Mouse (Mus musculus): ENCODE data around the gene Wfdc12. TPM values are rescaled to one million over a fixed set of nuclear protein-coding genes. Genes with fewer than 3 reads are reported as not detected.

Wfdc12 gene
- polyA plus RNA-seq, 1 experiment from 2014 or later = not detected

- no peaks in the 10 kb centered on the region for H3K36me3 ChIP-seq (ENCODE audit: control insufficient read depth, insufficient read depth, low read length)
- no peak for ATAC-seq (ENCODE audit: low FRiP score)
- H3K27ac ChIP-seq (ENCODE audit: low read depth, low read length) = no peak overlapping the region
- peak overlapping the region; percentile 28 for H3K4me3 ChIP-seq (ENCODE audit: low read depth, low read length)
- H3K4me1 ChIP-seq (replicated peaks; ENCODE audit: control insufficient read depth, insufficient read depth, low read length) = peaks cover 12% of the 10 kb centered on the region
- WGBS = 5% methylated on average over 11 of the region's 11 CpGs
- 0 out of 2 replicates have a peak overlapping the region, but pooled peaks have one; percentile 19 for H3K9ac ChIP-seq (ENCODE audit: low read depth, low read length)
- peaks cover 57% of the 10 kb centered on the region for H3K27me3 ChIP-seq (ENCODE audit: control insufficient read depth, insufficient read depth, low read length)
- H3K9me3 ChIP-seq (ENCODE audit: control insufficient read depth, low read length) = no peaks in the 10 kb centered on the region
- H3K4me2 ChIP-seq (replicated peaks; ENCODE audit: low read depth, low read length) = peak overlapping the region; percentile 63
- peak; percentile 30 for DNase-seq (ENCODE audit: low spot score)
Observed at GRCm38 (mm10) chr2:164170326-164170725, 20.1 kb downstream of the Wfdc12 start.

DNA sequence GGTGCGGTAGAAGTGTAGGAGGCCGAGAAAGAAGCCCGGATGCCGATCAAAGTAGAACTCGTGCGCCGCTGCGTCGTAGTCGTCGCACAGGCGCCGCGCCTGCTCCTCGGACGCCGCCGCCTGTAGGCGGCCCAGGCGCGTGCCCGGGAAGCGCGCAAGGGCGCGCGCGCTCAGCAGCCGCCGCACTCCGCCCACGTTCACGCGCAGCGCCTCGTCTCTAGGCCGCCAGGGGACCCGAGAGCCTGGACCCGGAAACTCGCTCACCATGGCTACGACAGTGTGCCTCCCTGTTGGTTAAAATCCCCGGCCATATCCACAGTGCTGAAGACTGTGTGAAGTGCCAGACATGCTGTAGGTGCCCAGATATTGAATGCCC lies 21.8 kb downstream of the Wfdc12 start:
- H3K27me3 ChIP-seq (ENCODE audit: control insufficient read depth, insufficient read depth, low read length) = peaks cover 57% of the 10 kb centered on the region
- WGBS = 13% methylated on average over 41 of the region's 42 CpGs
- no peaks in the 10 kb centered on the region for H3K9me3 ChIP-seq (ENCODE audit: control insufficient read depth, low read length)
- no peak overlapping the region for H3K9ac ChIP-seq (ENCODE audit: low read depth, low read length)
- H3K27ac ChIP-seq (ENCODE audit: low read depth, low read length) = no peak overlapping the region
- no peak for DNase-seq (ENCODE audit: low spot score)
- peak overlapping the region; percentile 45 for H3K4me2 ChIP-seq (replicated peaks; ENCODE audit: low read depth, low read length)
- H3K4me3 ChIP-seq (ENCODE audit: low read depth, low read length) = peak overlapping the region; percentile 22
- H3K4me1 ChIP-seq (replicated peaks; ENCODE audit: control insufficient read depth, insufficient read depth, low read length) = peaks cover 12% of the 10 kb centered on the region
- H3K36me3 ChIP-seq (ENCODE audit: control insufficient read depth, insufficient read depth, low read length) = no peaks in the 10 kb centered on the region
- no peak for ATAC-seq (ENCODE audit: low FRiP score)

DNA sequence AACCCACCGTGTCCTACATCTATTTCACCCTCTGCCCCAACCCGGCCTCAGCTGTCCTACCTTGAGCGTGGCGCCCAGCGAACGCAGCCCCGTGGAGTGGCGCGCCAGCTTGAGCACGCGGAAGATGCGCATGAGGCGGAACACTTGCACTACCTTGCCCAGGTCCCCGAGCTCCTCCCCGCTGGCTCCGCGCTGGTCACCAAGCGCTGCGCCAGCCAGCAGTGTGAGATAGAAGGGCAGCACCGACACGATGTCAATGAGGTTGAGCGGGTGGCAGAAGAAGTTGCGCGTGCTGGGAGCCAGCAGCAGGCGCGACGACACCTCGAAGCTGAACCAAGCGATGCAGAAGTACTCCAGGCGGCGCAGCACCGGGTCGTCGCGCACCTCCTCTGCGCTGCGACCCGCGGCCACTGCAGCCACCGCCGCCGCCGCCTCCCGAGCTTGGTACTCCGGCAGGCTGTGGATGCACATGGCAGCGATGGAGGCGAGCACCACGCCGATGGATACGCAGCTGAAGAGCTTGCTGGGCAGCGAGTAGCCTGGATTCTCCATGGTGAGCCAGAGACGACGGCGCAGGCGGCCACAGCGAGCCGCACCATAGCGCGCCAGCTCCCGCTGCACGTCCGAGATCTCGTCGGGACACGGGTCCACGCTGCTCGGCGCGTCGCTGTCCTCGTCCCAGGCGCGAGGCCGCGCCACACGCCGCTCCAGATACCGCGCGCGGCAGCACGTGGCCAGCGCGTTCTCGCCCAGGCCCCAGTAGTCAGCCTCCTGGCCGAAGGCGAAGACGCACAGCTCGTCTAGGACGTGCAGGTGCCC lies 22.4 kb downstream of the Wfdc12 start:
- Histone ChIP-seq H3K27ac (ENCODE audit: low read depth, low read length) (no peak overlapping the region), H3K36me3 (ENCODE audit: control insufficient read depth, insufficient read depth, low read length) (no peaks in the 10 kb centered on the region), H3K4me3 (ENCODE audit: low read depth, low read length) (peak overlapping the region; percentile 22), H3K9me3 (ENCODE audit: control insufficient read depth, low read length) (no peaks in the 10 kb centered on the region), H3K9ac (ENCODE audit: low read depth, low read length) (no peak overlapping the region), H3K27me3 (ENCODE audit: control insufficient read depth, insufficient read depth, low read length) (peaks cover 57% of the 10 kb centered on the region), H3K4me1 (replicated peaks; ENCODE audit: control insufficient read depth, insufficient read depth, low read length) (peaks cover 12% of the 10 kb centered on the region), H3K4me2 (replicated peaks; ENCODE audit: low read depth, low read length) (peak overlapping the region; percentile 45)
- WGBS = 13% methylated on average over 80 of the region's 90 CpGs
- ATAC-seq (ENCODE audit: low FRiP score) (no peak), DNase-seq (ENCODE audit: low spot score) (peak; percentile 55)

GRCm38 (mm10) chr2:164164941-164165340 lies 25.5 kb downstream of the Wfdc12 start:
- H3K27me3 ChIP-seq (ENCODE audit: control insufficient read depth, insufficient read depth, low read length) = peaks cover 37% of the 10 kb centered on the region
- WGBS = 91% methylated on average over 5 of the region's 5 CpGs
- no peak overlapping the region for H3K9ac ChIP-seq (ENCODE audit: low read depth, low read length)
- no peak overlapping the region for H3K27ac ChIP-seq (ENCODE audit: low read depth, low read length)
- H3K4me1 ChIP-seq (replicated peaks; ENCODE audit: control insufficient read depth, insufficient read depth, low read length) = peaks cover 6% of the 10 kb centered on the region
- H3K4me2 ChIP-seq (replicated peaks; ENCODE audit: low read depth, low read length) = no peak overlapping the region
- ATAC-seq (ENCODE audit: low FRiP score) = no peak
- H3K4me3 ChIP-seq (ENCODE audit: low read depth, low read length) = no peak overlapping the region
- H3K9me3 ChIP-seq (ENCODE audit: control insufficient read depth, low read length) = no peaks in the 10 kb centered on the region
- no peaks in the 10 kb centered on the region for H3K36me3 ChIP-seq (ENCODE audit: control insufficient read depth, insufficient read depth, low read length)
- no peak for DNase-seq (ENCODE audit: low spot score)

- no peak overlapping the region for H3K27ac ChIP-seq (ENCODE audit: low read depth, low read length)
- no peak overlapping the region for H3K4me3 ChIP-seq (ENCODE audit: low read depth, low read length)
- WGBS = 85% methylated on average over 11 of the region's 11 CpGs
- H3K9ac ChIP-seq (ENCODE audit: low read depth, low read length) = no peak overlapping the region
- no peaks in the 10 kb centered on the region for H3K36me3 ChIP-seq (ENCODE audit: control insufficient read depth, insufficient read depth, low read length)
- ATAC-seq (ENCODE audit: low FRiP score) = no peak
- no peak overlapping the region for H3K4me2 ChIP-seq (replicated peaks; ENCODE audit: low read depth, low read length)
- peaks cover 5% of the 10 kb centered on the region; the same call in 1 of the 2 replicates for H3K27me3 ChIP-seq (ENCODE audit: control insufficient read depth, insufficient read depth, low read length)
- H3K4me1 ChIP-seq (replicated peaks; ENCODE audit: control insufficient read depth, insufficient read depth, low read length) = no peaks in the 10 kb centered on the region
- H3K9me3 ChIP-seq (ENCODE audit: control insufficient read depth, low read length) = no peaks in the 10 kb centered on the region
- DNase-seq (ENCODE audit: low spot score) = no peak
Observed at GRCm38 (mm10) chr2:164161515-164162055, 28.8 kb downstream of the Wfdc12 start.

GRCm38 (mm10) chr2:164158838-164159237 lies 31.6 kb downstream of the Wfdc12 start:
- Histone ChIP-seq H3K36me3 (ENCODE audit: control insufficient read depth, insufficient read depth, low read length) (no peaks in the 10 kb centered on the region), H3K9ac (ENCODE audit: low read depth, low read length) (no peak overlapping the region), H3K27me3 (ENCODE audit: control insufficient read depth, insufficient read depth, low read length) (no peaks in the 10 kb centered on the region), H3K4me1 (replicated peaks; ENCODE audit: control insufficient read depth, insufficient read depth, low read length) (no peaks in the 10 kb centered on the region), H3K9me3 (ENCODE audit: control insufficient read depth, low read length) (no peaks in the 10 kb centered on the region), H3K4me3 (ENCODE audit: low read depth, low read length) (no peak overlapping the region), H3K4me2 (replicated peaks; ENCODE audit: low read depth, low read length) (no peak overlapping the region), H3K27ac (ENCODE audit: low read depth, low read length) (no peak overlapping the region)
- DNase-seq (ENCODE audit: low spot score) = no peak
- 84% methylated on average over 2 of the region's 2 CpGs for WGBS
- ATAC-seq (ENCODE audit: low FRiP score) = no peak

DNA sequence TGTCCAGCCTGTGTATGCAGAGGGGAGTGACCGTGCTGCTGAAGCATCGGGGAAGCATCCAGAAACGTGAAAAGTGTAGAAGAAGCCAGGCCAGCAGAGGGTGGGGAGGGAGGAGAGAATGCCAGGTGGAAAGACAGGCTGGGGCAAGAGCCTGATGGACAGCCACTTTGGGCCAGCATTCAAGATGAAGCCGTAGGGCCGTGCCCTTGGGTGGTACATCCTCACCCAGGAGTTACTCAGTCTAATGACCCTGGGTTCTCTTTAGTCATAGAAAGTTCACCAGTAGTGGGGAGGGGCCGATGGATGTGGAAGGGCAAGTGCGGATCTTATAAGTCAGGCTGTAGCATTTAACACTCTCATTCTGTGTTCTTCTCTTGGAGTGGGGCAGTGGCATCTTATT lies 34.2 kb downstream of the Wfdc12 start:
- no peak overlapping the region for H3K27ac ChIP-seq (ENCODE audit: low read depth, low read length)
- H3K9ac ChIP-seq (ENCODE audit: low read depth, low read length) = no peak overlapping the region
- WGBS = 85% methylated on average over 7 of the region's 7 CpGs
- H3K4me1 ChIP-seq (replicated peaks; ENCODE audit: control insufficient read depth, insufficient read depth, low read length) = no peaks in the 10 kb centered on the region
- H3K36me3 ChIP-seq (ENCODE audit: control insufficient read depth, insufficient read depth, low read length) = no peaks in the 10 kb centered on the region
- H3K4me2 ChIP-seq (replicated peaks; ENCODE audit: low read depth, low read length) = no peak overlapping the region
- no peak for ATAC-seq (ENCODE audit: low FRiP score)
- H3K27me3 ChIP-seq (ENCODE audit: control insufficient read depth, insufficient read depth, low read length) = no peaks in the 10 kb centered on the region
- H3K4me3 ChIP-seq (ENCODE audit: low read depth, low read length) = no peak overlapping the region
- no peak for DNase-seq (ENCODE audit: low spot score)
- no peaks in the 10 kb centered on the region for H3K9me3 ChIP-seq (ENCODE audit: control insufficient read depth, low read length)

GRCm38 (mm10) chr2:164154007-164154406 lies 36.4 kb downstream of the Wfdc12 start:
- ATAC-seq (ENCODE audit: low FRiP score) (no peak), DNase-seq (ENCODE audit: low spot score) (no peak)
- H3K36me3 ChIP-seq (ENCODE audit: control insufficient read depth, insufficient read depth, low read length) = no peaks in the 10 kb centered on the region
- H3K9me3 ChIP-seq (ENCODE audit: control insufficient read depth, low read length) = no peaks in the 10 kb centered on the region
- H3K4me2 ChIP-seq (replicated peaks; ENCODE audit: low read depth, low read length) = no peak overlapping the region
- no peaks in the 10 kb centered on the region for H3K27me3 ChIP-seq (ENCODE audit: control insufficient read depth, insufficient read depth, low read length)
- H3K9ac ChIP-seq (ENCODE audit: low read depth, low read length) = no peak overlapping the region
- 95% methylated on average over 10 of the region's 10 CpGs for WGBS
- no peak overlapping the region for H3K27ac ChIP-seq (ENCODE audit: low read depth, low read length)
- H3K4me3 ChIP-seq (ENCODE audit: low read depth, low read length) = no peak overlapping the region
- no peaks in the 10 kb centered on the region for H3K4me1 ChIP-seq (replicated peaks; ENCODE audit: control insufficient read depth, insufficient read depth, low read length)

DNA sequence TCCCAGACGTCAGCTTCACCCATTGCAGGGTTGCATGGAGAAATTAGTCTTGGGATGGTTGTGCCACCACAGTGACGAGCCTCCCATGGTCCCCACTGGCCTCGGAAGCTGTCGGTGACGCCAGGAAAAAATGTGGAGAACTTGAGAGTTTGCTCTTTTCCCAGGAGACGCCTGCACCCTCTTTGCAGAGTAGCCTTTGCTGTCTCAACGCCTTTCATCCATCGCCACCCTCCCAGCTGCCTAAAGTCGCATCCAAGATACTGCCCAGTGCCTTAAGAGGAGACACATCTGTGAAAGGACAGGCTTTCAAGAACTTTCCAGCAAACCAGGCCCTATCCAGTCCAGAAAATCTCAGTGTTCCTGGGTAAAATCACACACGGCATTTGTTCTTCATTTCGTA lies 38.1 kb downstream of the Wfdc12 start:
- Histone ChIP-seq H3K27ac (ENCODE audit: low read depth, low read length) (no peak overlapping the region), H3K36me3 (ENCODE audit: control insufficient read depth, insufficient read depth, low read length) (no peaks in the 10 kb centered on the region), H3K4me3 (ENCODE audit: low read depth, low read length) (no peak overlapping the region), H3K9ac (ENCODE audit: low read depth, low read length) (no peak overlapping the region), H3K9me3 (ENCODE audit: control insufficient read depth, low read length) (no peaks in the 10 kb centered on the region), H3K4me1 (replicated peaks; ENCODE audit: control insufficient read depth, insufficient read depth, low read length) (no peaks in the 10 kb centered on the region), H3K27me3 (ENCODE audit: control insufficient read depth, insufficient read depth, low read length) (no peaks in the 10 kb centered on the region), H3K4me2 (replicated peaks; ENCODE audit: low read depth, low read length) (no peak overlapping the region)
- DNase-seq (ENCODE audit: low spot score) (no peak), ATAC-seq (ENCODE audit: low FRiP score) (no peak)
- 88% methylated on average over 11 of the region's 11 CpGs for WGBS
